Mouse (Mus musculus): Measurements from ENCODE around the gene Tex13b. TPM values are rescaled to one million over a fixed set of nuclear protein-coding genes. Genes with fewer than 3 reads are reported as not detected.
"Not testable (repeated sequence)": the region's sequence is repeated elsewhere in the genome, so short reads cannot be mapped to it uniquely, and the experiment has no call there.

Tex13b gene
- total RNA-seq (2021) = not detected
- long read RNA-seq, experiment 1 = 0 reads
- long read RNA-seq, experiment 2 = 0 reads

GRCm38 (mm10) chrX:140813312-140814006 is at the start of gene Tex13b:
Gene Tex13b (minus strand): TSS chrX:140813433.
- DNase-seq = no peak

- no peak for DNase-seq
Measured at GRCm38 (mm10) chrX:140862760-140863159, 49.5 kb upstream of the Tex13b start.

- no peak for DNase-seq
Measured at GRCm38 (mm10) chrX:140857445-140857844, 44.2 kb upstream of the Tex13b start.

- DNase-seq = not testable (repeated sequence)
Measured at GRCm38 (mm10) chrX:140857040-140857439, 43.8 kb upstream of the Tex13b start.

GRCm38 (mm10) chrX:140854561-140854960 is 41.3 kb upstream of the Tex13b start:
- DNase-seq = no peak

GRCm38 (mm10) chrX:140845401-140845800 is 32.2 kb upstream of the Tex13b start:
- not testable (repeated sequence) for DNase-seq

GRCm38 (mm10) chrX:140839887-140840286 is 26.7 kb upstream of the Tex13b start:
- DNase-seq = no peak

- DNase-seq = no peak
Measured at GRCm38 (mm10) chrX:140838077-140838476, 24.8 kb upstream of the Tex13b start.

- no peak for DNase-seq
Measured at GRCm38 (mm10) chrX:140831706-140832105, 18.5 kb upstream of the Tex13b start.

- DNase-seq = no peak
Measured at GRCm38 (mm10) chrX:140822295-140822694, 9.1 kb upstream of the Tex13b start.

GRCm38 (mm10) chrX:140805340-140805739 is 7.9 kb downstream of the Tex13b start:
- DNase-seq = no peak

- DNase-seq = no peak
Measured at GRCm38 (mm10) chrX:140769794-140770193, 43.4 kb downstream of the Tex13b start.

Other genes with a start within 250 kb of the Tex13b start
- 100 to 1,000 TPM in 1 of 2 experiments, 10 to 100 TPM in 1; 89.8 to 171 TPM for gene Tsc22d3, start 212.8 kb downstream of the Tex13b start, total RNA-seq (2021)
- gene Mid2, start 148.8 kb downstream of the Tex13b start, total RNA-seq (2021) = 10 to 100 TPM; 20.9 to 30.3 TPM
- not detected for gene Vsig1, start 94.2 kb upstream of the Tex13b start, total RNA-seq (2021)
- 10 to 100 TPM; 23.0 to 24.3 TPM for gene Psmd10, start 143.3 kb upstream of the Tex13b start, total RNA-seq (2021)
- gene Atg4a, start 143.5 kb upstream of the Tex13b start, total RNA-seq (2021) = 10 to 100 TPM; 10.6 to 14.5 TPM

All from adrenal gland, postnatal 10 days (tissue).